Mouse (Mus musculus): ENCODE results near the gene Nelfcd. TPM values are rescaled to one million over a fixed set of nuclear protein-coding genes. Genes with fewer than 3 reads are reported as not detected.

Gene Nelfcd
- polyA plus RNA-seq, 1 experiment from 2014 or later: 75.2 TPM

Other genes with a start within 250 kb of the Nelfcd start
- 343 and 362 TPM in 2 replicates for gene Gnas, start 131.5 kb upstream of the Nelfcd start, polyA plus RNA-seq (2015; fragmentation: Nextera tagmentation; extraction: Ambion mirVana)
- 36.1 and 43.2 TPM in 2 replicates for gene Gm20721, start 69.1 kb upstream of the Nelfcd start, polyA plus RNA-seq (2015; fragmentation: Nextera tagmentation; extraction: Ambion mirVana)
- gene Ctsz, start 23.2 kb downstream of the Nelfcd start, polyA plus RNA-seq (2015; fragmentation: Nextera tagmentation; extraction: Ambion mirVana): 103 and 111 TPM in 2 replicates
- gene Tubb1, start 34.9 kb downstream of the Nelfcd start, polyA plus RNA-seq (2015; fragmentation: Nextera tagmentation; extraction: Ambion mirVana): 36.2 and 38.2 TPM in 2 replicates
- 445 and 472 TPM in 2 replicates for gene Atp5e, start 48.3 kb downstream of the Nelfcd start, polyA plus RNA-seq (2015; fragmentation: Nextera tagmentation; extraction: Ambion mirVana)
- gene Prelid3b, start 57.3 kb downstream of the Nelfcd start, polyA plus RNA-seq (2015; fragmentation: Nextera tagmentation; extraction: Ambion mirVana): 115 and 131 TPM in 2 replicates
- gene Zfp831, start 227.7 kb downstream of the Nelfcd start, polyA plus RNA-seq (2015; fragmentation: Nextera tagmentation; extraction: Ambion mirVana): 0.02 TPM in 2 replicates

Measured in liver, embryonic 13.5 days (tissue).